ENCODE assay signal across 8 mouse cellular contexts in the genomic region with DNA sequence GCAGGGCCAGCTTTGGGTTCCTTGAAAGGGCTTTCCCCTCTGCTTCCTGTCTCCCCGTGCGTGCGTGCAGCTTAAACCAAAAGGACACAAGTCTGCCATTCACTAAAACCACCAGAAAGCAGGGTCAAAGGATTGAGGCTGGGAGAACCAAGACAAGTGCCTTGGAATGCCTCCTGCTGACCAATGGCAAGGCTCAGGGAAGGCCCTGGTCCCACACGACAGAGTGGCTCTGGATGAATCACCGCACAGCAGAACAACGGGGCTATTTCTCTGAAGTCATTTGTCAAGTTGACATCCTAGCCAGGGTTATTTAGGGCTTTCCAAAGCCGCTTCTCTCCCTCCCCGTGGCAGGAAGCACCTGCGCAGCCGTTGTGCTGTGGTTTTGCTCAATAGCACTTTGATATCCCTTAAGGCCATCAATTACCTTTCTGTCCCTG.
A peak's percentile ranks its signal among the peaks of the same experiment; 100 is the strongest.
DNase-seq lines count a peak whose midpoint lies in the region; ATAC-seq lines count a peak whose summit lies in the region.

No protein-coding gene starts in this region.

- H3K27ac ChIP-seq in midbrain, embryonic 10.5 days (replicated peaks): peak overlapping the region; percentile 67
- H3K27ac ChIP-seq in midbrain, embryonic 11.5 days (ENCODE audit: low read depth, low read length): no peak overlapping the region
- H3K27ac ChIP-seq in hindbrain, embryonic 11.5 days (ENCODE audit: low read depth, low read length): peak overlapping the region; percentile 68

- no peak overlapping the region for H3K9ac ChIP-seq in midbrain, embryonic 11.5 days (ENCODE audit: low read length)
- H3K9ac ChIP-seq in hindbrain, embryonic 11.5 days (ENCODE audit: low read depth, low read length): no peak overlapping the region; the same call in 1 of the 2 replicates

- H3K9me3 ChIP-seq in midbrain, embryonic 10.5 days (replicated peaks): no peaks in the 10 kb centered on the region
- no peaks in the 10 kb centered on the region for H3K9me3 ChIP-seq in midbrain, embryonic 11.5 days (ENCODE audit: control insufficient read depth, low read length)
- no peaks in the 10 kb centered on the region for H3K9me3 ChIP-seq in hindbrain, embryonic 11.5 days (ENCODE audit: control insufficient read depth, low read length)

- DNase-seq in midbrain, embryonic 10.5 days (ENCODE audit: low spot score): no peak
- no peak for DNase-seq in midbrain, embryonic 11.5 days (ENCODE audit: low spot score, missing footprints)
- peak; percentile 62 for DNase-seq in hindbrain, embryonic 11.5 days (ENCODE audit: low spot score)
- DNase-seq in mesoderm, embryonic 11.5 days (ENCODE audit: low read depth, low spot score): peak; percentile 85
- DNase-seq in urinary bladder, adult 2 months (ENCODE audit: low spot score): no peak
- no peak for DNase-seq in ovary, postnatal 10 days (ENCODE audit: low spot score)

- no peaks in the 10 kb centered on the region for H3K27me3 ChIP-seq in midbrain, embryonic 10.5 days (ENCODE audit: low read depth, poor library complexity, severe bottlenecking)
- H3K27me3 ChIP-seq in midbrain, embryonic 11.5 days (ENCODE audit: control insufficient read depth, insufficient read depth, low read length): no peaks in the 10 kb centered on the region
- no peaks in the 10 kb centered on the region for H3K27me3 ChIP-seq in hindbrain, embryonic 11.5 days (ENCODE audit: control insufficient read depth, insufficient read depth, low read length)

- no peaks in the 10 kb centered on the region for H3K36me3 ChIP-seq in midbrain, embryonic 10.5 days
- H3K36me3 ChIP-seq in midbrain, embryonic 11.5 days (ENCODE audit: control insufficient read depth, insufficient read depth, low read length): no peaks in the 10 kb centered on the region
- no peaks in the 10 kb centered on the region for H3K36me3 ChIP-seq in hindbrain, embryonic 11.5 days (ENCODE audit: control insufficient read depth, insufficient read depth, low read length)

- no peak overlapping the region for H3K4me3 ChIP-seq in midbrain, embryonic 10.5 days
- no peak overlapping the region for H3K4me3 ChIP-seq in midbrain, embryonic 11.5 days (ENCODE audit: low read depth, low read length)
- H3K4me3 ChIP-seq in hindbrain, embryonic 11.5 days (ENCODE audit: low read depth, low read length): no peak overlapping the region

- peaks cover 45% of the 10 kb centered on the region for H3K4me1 ChIP-seq in midbrain, embryonic 10.5 days
- H3K4me1 ChIP-seq in midbrain, embryonic 11.5 days (ENCODE audit: control insufficient read depth, insufficient read depth, low read length): peaks cover 26% of the 10 kb centered on the region
- peaks cover 11% of the 10 kb centered on the region for H3K4me1 ChIP-seq in hindbrain, embryonic 11.5 days (replicated peaks; ENCODE audit: control insufficient read depth, insufficient read depth, low read length)

- no peak for ATAC-seq in midbrain, embryonic 11.5 days (ENCODE audit: low FRiP score)
- peak; percentile 84 for ATAC-seq in hindbrain, embryonic 11.5 days (ENCODE audit: low FRiP score)
- ATAC-seq in erythroid progenitor cell, adult 5-6 weeks (replicated peaks; ENCODE audit: low FRiP score, poor library complexity, severe bottlenecking): no peak
- no peak for ATAC-seq in activated CD4-positive, CD25-positive, alpha-beta regulatory T cell, adult 4 months

- H3K4me2 ChIP-seq in midbrain, embryonic 11.5 days: no peak overlapping the region
- no peak overlapping the region for H3K4me2 ChIP-seq in hindbrain, embryonic 11.5 days (replicated peaks; ENCODE audit: low read depth, low read length)

- WGBS in midbrain, embryonic 10.5 days: 44% methylated on average over 10 of the region's 10 CpGs
- 47% methylated on average over 10 of the region's 10 CpGs for WGBS in midbrain, embryonic 11.5 days
- WGBS in hindbrain, embryonic 11.5 days: 16% methylated on average over 10 of the region's 10 CpGs

Comparison
In these comparisons a context has a peak if more than half of its experiments do, and no peak if none do; other contexts are left out.
1. DNase-seq: peak in hindbrain, embryonic 11.5 days (single experiment) and mesoderm, embryonic 11.5 days (single experiment); none in midbrain, embryonic 10.5 days (single experiment), midbrain, embryonic 11.5 days (single experiment), urinary bladder, adult 2 months (single experiment) and ovary, postnatal 10 days (single experiment).